Mouse (Mus musculus): ENCODE measurements around the gene Sox5.

- TF ChIP-seq CTCF (IDR thresholded peaks at IDR 0.05; ENCODE audit: extremely low read depth, insufficient read length, insufficient replicate concordance, low read depth, low read length) (no peak), POLR2A (IDR thresholded peaks at IDR 0.05; ENCODE audit: low read depth, low read length) (no peak)
Measured at GRCm38 (mm10) chr6:144389333-144390054, 392.3 kb downstream of the Sox5 start.

Measured in small intestine, adult 2 months (tissue).